Mouse (Mus musculus) heart, adult 2 months (tissue): ENCODE measurements around the gene Gkap1. TPM values are rescaled to one million over a fixed set of nuclear protein-coding genes. Genes with fewer than 3 reads are reported as not detected.

Experiments used
- DNase-seq, 2 experiments: peaks; one replicate each; pipeline ENCODE4 v3.0.0; 2021
- H3K27ac ChIP-seq: fragments of 200-600 bp; 2 replicates; pipeline ENCODE4 v1.8.1; 2022
- H3K27me3 ChIP-seq: fragments of 200-500 bp; 2 replicates; pipeline ENCODE4 v1.6.1; 2012; ENCODE audit warnings: mild to moderate bottlenecking, low read length, inconsistent platforms, mixed read lengths; ENCODE audit not compliant: control insufficient read depth, insufficient read depth
- H3K36me3 ChIP-seq: fragments of 200-500 bp; 2 replicates; pipeline ENCODE4 v1.6.1; 2012; ENCODE audit warnings: low read length, inconsistent platforms; ENCODE audit not compliant: control insufficient read depth, insufficient read depth
- H3K4me1 ChIP-seq: fragments of 200-500 bp; 2 replicates; pipeline ENCODE4 v1.6.1; 2011; ENCODE audit warnings: low read length; ENCODE audit not compliant: control insufficient read depth, insufficient read depth
- H3K4me3 ChIP-seq: fragments of 200-600 bp; 2 replicates; pipeline ENCODE4 v1.8.1; 2022
- H3K79me2 ChIP-seq: fragments of 200-500 bp; replicated peaks from 2 replicates; pipeline ENCODE4 v1.6.1; 2012; ENCODE audit warnings: mild to moderate bottlenecking, inconsistent platforms, low read length, moderate library complexity, mixed read lengths; ENCODE audit not compliant: control insufficient read depth, insufficient read depth
- H3K9ac ChIP-seq: fragments of 200-500 bp; 2 replicates; pipeline ENCODE4 v1.6.1; 2012; ENCODE audit warnings: low read depth, mild to moderate bottlenecking, control low read depth, inconsistent platforms, low read length, mixed read lengths
- CTCF ChIP-seq: fragments of 200-600 bp; IDR thresholded peaks from 2 replicates; pipeline ENCODE4 v1.8.1; 2022; ENCODE audit warnings: antibody characterized with exemption, mild to moderate bottlenecking, moderate library complexity
- EP300 ChIP-seq: fragments of 200-500 bp; IDR thresholded peaks from 2 replicates; pipeline ENCODE4 v1.6.1; 2011; ENCODE audit warnings: low read depth, low read length, control low read depth; ENCODE audit not compliant: insufficient read depth
- POLR2A ChIP-seq: fragments of 200-500 bp; IDR thresholded peaks from 2 replicates; pipeline ENCODE4 v1.6.1; 2011; ENCODE audit warnings: mild to moderate bottlenecking, low read depth, low read length, control low read depth; ENCODE audit not compliant: insufficient read depth
- WGBS: fragments of 180-500 bp; shearing (Covaris S2); methylation state at CpG from one replicate; pipeline ENCODE4 v1.1.7; 2018; 5-methylcytosine and 5-hydroxymethylcytosine counted together
- intact Hi-C: fragments of 180-260 bp; cut with DNase I; formaldehyde crosslinking; loops from one replicate; pipeline ENCODE4 v1.15.1; 2025
- polyA plus RNA-seq: library from polyadenylated mRNA; depleted of rRNA; stranded (reverse); fragments of >200 nt; gene quantifications from 2 replicates; pipeline ENCODE4 v1.2.3, GENCODE M21; 2012
- total RNA-seq, 2 experiments: library from RNA; stranded (reverse); gene quantifications; 2 replicates each; pipeline ENCODE4 v1.2.3; 2021

Gene Gkap1
- total and polyA plus RNA-seq, 3 experiments: 4.7 to 28.3 (median 21.8) TPM

DNA sequence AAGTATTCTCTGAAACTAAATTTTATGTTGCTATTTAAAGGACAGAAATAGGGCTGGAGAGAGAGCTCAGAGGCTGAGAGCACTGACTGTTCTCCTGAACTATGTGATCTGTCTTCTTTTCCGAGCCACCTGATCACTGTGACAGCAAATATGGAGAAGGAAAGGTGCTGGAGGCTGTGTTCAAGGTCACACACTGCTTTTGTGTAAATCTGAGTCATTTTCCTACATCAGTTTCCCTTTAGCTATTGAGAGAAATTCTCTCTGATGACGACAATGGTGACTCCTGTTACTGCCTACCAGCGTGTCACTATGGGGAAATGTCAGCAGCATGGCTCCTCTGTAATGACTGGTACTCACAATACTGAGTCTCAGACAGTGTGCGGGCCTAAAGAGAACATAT, 13.8 kb downstream of the Gkap1 start:
- H3K4me3 ChIP-seq: no peak overlapping the region
- intact Hi-C loops: no loop called here
- H3K9ac ChIP-seq: no peak overlapping the region
- no peak for DNase-seq
- no peak overlapping the region for H3K27ac ChIP-seq
- no peaks in the 10 kb centered on the region for H3K27me3 ChIP-seq
- no peak for TF ChIP-seq POLR2A
- no peak for TF ChIP-seq CTCF
- no peak for TF ChIP-seq EP300
- WGBS: 85% methylated on average over 4 of the region's 4 CpGs
- no peaks in the 10 kb centered on the region for H3K4me1 ChIP-seq
- H3K36me3 ChIP-seq: no peaks in the 10 kb centered on the region
- H3K79me2 ChIP-seq: no peaks in the 10 kb centered on the region

DNA sequence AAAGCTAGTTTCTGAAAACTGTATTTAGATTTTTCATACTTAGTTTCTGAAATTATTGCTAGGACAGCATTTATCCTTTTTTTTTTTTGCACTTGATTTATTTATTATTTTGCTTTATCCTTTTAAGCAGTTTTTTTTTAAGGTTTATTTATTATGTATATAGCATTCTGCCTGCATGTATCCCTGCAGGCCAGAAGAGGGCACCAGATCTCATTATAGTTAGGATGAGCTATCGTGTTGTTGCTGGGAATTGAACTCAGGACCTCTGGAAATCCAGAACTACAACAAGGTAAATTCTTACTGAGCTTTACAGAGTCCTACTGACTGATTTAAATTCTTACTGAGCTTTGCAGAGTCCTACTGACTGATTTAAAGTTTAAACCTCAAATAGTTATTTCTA, 22.2 kb downstream of the Gkap1 start:
- 91% methylated on average over 1 of the region's 1 CpGs for WGBS
- no peak for TF ChIP-seq POLR2A
- TF ChIP-seq CTCF: peak; percentile 63
- TF ChIP-seq EP300: no peak

GRCm38 (mm10) chr13:58248957-58249356, 26.5 kb downstream of the Gkap1 start:
- DNase-seq: no peak
- no peak for TF ChIP-seq POLR2A
- TF ChIP-seq EP300: no peak
- TF ChIP-seq CTCF: no peak
- Histone ChIP-seq H3K79me2 (no peaks in the 10 kb centered on the region), H3K4me1 (no peaks in the 10 kb centered on the region), H3K4me3 (no peak overlapping the region), H3K36me3 (no peaks in the 10 kb centered on the region; the same call in 1 of the 2 replicates), H3K9ac (no peak overlapping the region), H3K27me3 (no peaks in the 10 kb centered on the region), H3K27ac (no peak overlapping the region)
- intact Hi-C loops: no loop called here
- 94% methylated on average over 5 of the region's 5 CpGs for WGBS

More for the DNA sequence above, 22.2 kb downstream of the Gkap1 start:
- Histone ChIP-seq H3K4me1 (no peaks in the 10 kb centered on the region), H3K4me3 (no peak overlapping the region), H3K36me3 (no peaks in the 10 kb centered on the region), H3K27me3 (no peaks in the 10 kb centered on the region), H3K9ac (no peak overlapping the region), H3K79me2 (no peaks in the 10 kb centered on the region), H3K27ac (no peak overlapping the region)
- intact Hi-C loops: no loop called here
- no peak for DNase-seq

- H3K9ac ChIP-seq: no peak overlapping the region
- H3K4me1 ChIP-seq: no peaks in the 10 kb centered on the region
- H3K79me2 ChIP-seq: no peaks in the 10 kb centered on the region
- H3K36me3 ChIP-seq: no peaks in the 10 kb centered on the region
- TF ChIP-seq EP300 (no peak), POLR2A (no peak), CTCF (no peak)
- no peaks in the 10 kb centered on the region for H3K27me3 ChIP-seq
- DNase-seq: no peak
- no peak overlapping the region for H3K4me3 ChIP-seq
- WGBS: 88% methylated on average over 7 of the region's 7 CpGs
- H3K27ac ChIP-seq: no peak overlapping the region
- intact Hi-C loops: no loop called here
Observed at GRCm38 (mm10) chr13:58236536-58236935, 39.0 kb downstream of the Gkap1 start.

- H3K27me3 ChIP-seq: no peaks in the 10 kb centered on the region
- no peak overlapping the region for H3K27ac ChIP-seq
- no peak overlapping the region for H3K4me3 ChIP-seq
- no peaks in the 10 kb centered on the region for H3K36me3 ChIP-seq
- H3K9ac ChIP-seq: no peak overlapping the region
- H3K79me2 ChIP-seq: no peaks in the 10 kb centered on the region
- TF ChIP-seq CTCF: peak; percentile 79
- TF ChIP-seq EP300: no peak
- intact Hi-C loops: loop anchor here (1.0 to 5.0 kb wide), 3 partner anchors 44 to 220 kb away; no protein-coding TSS in a partner anchor
- DNase-seq: peak; percentile 34 to 36
- H3K4me1 ChIP-seq: no peaks in the 10 kb centered on the region
- 42% methylated on average over 5 of the region's 5 CpGs for WGBS
Observed at GRCm38 (mm10) chr13:58232611-58233010, 42.9 kb downstream of the Gkap1 start.

DNA sequence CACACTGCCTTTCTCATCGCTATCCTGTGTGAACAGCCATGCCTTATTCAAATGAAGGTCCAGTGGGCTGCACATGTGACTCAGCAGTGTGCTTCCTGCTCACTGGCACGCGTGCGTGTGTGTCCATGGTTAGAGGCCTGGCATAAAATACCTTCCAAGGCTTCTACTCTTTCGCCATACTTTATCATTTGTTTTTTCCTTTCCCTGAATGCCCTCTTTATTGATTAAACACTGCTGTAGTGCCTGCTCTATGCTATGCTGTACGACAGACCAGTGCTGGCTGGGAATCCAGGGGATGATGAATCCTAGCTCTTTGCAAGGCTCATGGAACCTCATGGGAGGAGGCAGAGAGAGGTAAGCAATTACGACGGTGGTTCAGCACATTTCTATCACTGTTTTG, 43.4 kb downstream of the Gkap1 start:
- Histone ChIP-seq H3K4me3 (no peak overlapping the region), H3K27ac (no peak overlapping the region), H3K27me3 (no peaks in the 10 kb centered on the region), H3K4me1 (no peaks in the 10 kb centered on the region), H3K36me3 (no peaks in the 10 kb centered on the region), H3K79me2 (no peaks in the 10 kb centered on the region), H3K9ac (no peak overlapping the region)
- DNase-seq: no peak
- WGBS: 85% methylated on average over 8 of the region's 8 CpGs
- TF ChIP-seq EP300 (no peak), POLR2A (no peak), CTCF (no peak)
- intact Hi-C loops: loop anchor here (1.0 to 5.0 kb wide), 3 partner anchors 44 to 220 kb away; no protein-coding TSS in a partner anchor
